Mouse (Mus musculus): ENCODE measurements around the gene Btbd11. TPM values are rescaled to one million over a fixed set of nuclear protein-coding genes. Genes with fewer than 3 reads are reported as not detected.

The Btbd11 gene
- total and polyA plus RNA-seq, 3 experiments: 10.1 to 18.5 (median 15.4) TPM

DNA sequence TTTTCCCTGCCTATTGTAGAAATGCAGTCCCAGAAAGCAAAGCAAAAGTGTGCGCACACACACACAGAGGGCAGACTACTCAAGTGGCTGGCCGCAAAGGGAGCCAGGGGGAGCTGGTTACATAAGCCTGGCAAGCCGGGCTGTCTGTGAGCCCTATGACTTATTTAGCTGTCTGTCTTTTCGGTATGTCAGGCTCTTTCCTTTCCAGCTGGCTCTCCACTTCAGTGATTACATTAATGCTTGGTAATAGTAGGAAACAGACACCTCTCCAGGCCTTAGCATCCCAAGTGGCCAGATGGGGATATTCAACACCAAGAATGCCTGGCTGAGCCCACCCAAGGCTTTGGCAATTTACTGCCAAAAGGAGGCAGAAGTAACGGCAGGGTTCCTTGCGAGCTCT, 77.5 kb downstream of the Btbd11 start:
- Histone ChIP-seq H3K27me3 (replicated peaks) (no peaks in the 10 kb centered on the region), H3K36me3 (replicated peaks in 1 of 2; ENCODE audit: control insufficient read depth in 1 of 2, insufficient read depth in 1 of 2, low read length in 1 of 2) (peaks cover 0 to 27% of the 10 kb centered on the region in 2 experiments), H3K4me1 (ENCODE audit: control insufficient read depth in 1 of 2, insufficient read depth in 2 of 2) (peaks cover 5 to 51% of the 10 kb centered on the region in 2 experiments), H3K4me3 (replicated peaks in 1 of 3; ENCODE audit: low read depth in 2 of 3, low read length in 2 of 3, poor library complexity in 1 of 3) (no peak overlapping the region), H3K9me3 (replicated peaks; ENCODE audit: low read length) (no peaks in the 10 kb centered on the region), H3K79me2 (replicated peaks; ENCODE audit: control insufficient read depth, extremely low read depth, insufficient read depth, poor library complexity, severe bottlenecking) (no peaks in the 10 kb centered on the region), H3K4me2 (ENCODE audit: insufficient read depth, low read depth, poor library complexity, severe bottlenecking) (no peak overlapping the region), H3K27ac (ENCODE audit: insufficient read depth, low read depth) (no peak overlapping the region), H3K9ac (ENCODE audit: insufficient read depth, low read depth) (no peak overlapping the region)
- DNase-seq (ENCODE audit: extremely low read depth): no peak
- dilution Hi-C loops (cut with MboI; ENCODE audit: extremely low pct_ligation_motif_present, extremely low pct_unique_long_range_greater_than_20kb, low sequenced_read_pairs): no loop called here
- TF ChIP-seq MYC (IDR thresholded peaks at IDR 0.05; ENCODE audit: low read depth, low read length) (no peak), CHD2 (IDR thresholded peaks at IDR 0.05; ENCODE audit: low read length) (no peak), PAX5 (IDR thresholded peaks at IDR 0.05; ENCODE audit: low read length) (no peak), MEF2A (IDR thresholded peaks at IDR 0.05; ENCODE audit: borderline replicate concordance, low read depth, low read length) (no peak), EP300 (IDR thresholded peaks at IDR 0.05; ENCODE audit: low read length) (no peak), ETS1 (conservative IDR thresholded peaks at IDR 0.05; ENCODE audit: low read depth, low read length) (no peak), USF1 (IDR thresholded peaks at IDR 0.05; ENCODE audit: low read depth, low read length) (no peak), HCFC1 (IDR thresholded peaks at IDR 0.05; ENCODE audit: low read depth, low read length) (no peak), MXI1 (IDR thresholded peaks at IDR 0.05; ENCODE audit: low read depth, low read length) (no peak), SMC3 (IDR thresholded peaks at IDR 0.05; ENCODE audit: low read depth, low read length) (no peak), USF2 (conservative IDR thresholded peaks at IDR 0.05; ENCODE audit: low read depth, low read length) (no peak)
- in situ Hi-C loops (cut with MboI; ENCODE audit: low pct_ligation_motif_present, low pct_unique_long_range_greater_than_20kb, low sequenced_read_pairs): no loop called here

- Histone ChIP-seq H3K4me2 (ENCODE audit: insufficient read depth, low read depth, poor library complexity, severe bottlenecking) (no peak overlapping the region), H3K27me3 (replicated peaks) (no peaks in the 10 kb centered on the region), H3K79me2 (replicated peaks; ENCODE audit: control insufficient read depth, extremely low read depth, insufficient read depth, poor library complexity, severe bottlenecking) (no peaks in the 10 kb centered on the region), H3K27ac (ENCODE audit: insufficient read depth, low read depth) (no peak overlapping the region), H3K4me3 (replicated peaks in 1 of 3; ENCODE audit: low read depth in 2 of 3, low read length in 2 of 3, poor library complexity in 1 of 3) (no peak overlapping the region), H3K9ac (ENCODE audit: insufficient read depth, low read depth) (no peak overlapping the region), H3K36me3 (replicated peaks in 1 of 2; ENCODE audit: control insufficient read depth in 1 of 2, insufficient read depth in 1 of 2, low read length in 1 of 2) (peaks cover 0 to 23% of the 10 kb centered on the region in 2 experiments), H3K4me1 (ENCODE audit: control insufficient read depth in 1 of 2, insufficient read depth in 2 of 2) (peaks cover 5 to 63% of the 10 kb centered on the region in 2 experiments), H3K9me3 (replicated peaks; ENCODE audit: low read length) (no peaks in the 10 kb centered on the region)
- TF ChIP-seq NELFE (IDR thresholded peaks at IDR 0.05; ENCODE audit: low read depth, low read length) (no peak), SMC3 (IDR thresholded peaks at IDR 0.05; ENCODE audit: low read depth, low read length) (no peak), KAT2A (IDR thresholded peaks at IDR 0.05; ENCODE audit: insufficient replicate concordance, low read length) (no peak), RCOR1 (conservative IDR thresholded peaks at IDR 0.05; ENCODE audit: low read depth, low read length) (no peak), IRF4 (IDR thresholded peaks at IDR 0.05; ENCODE audit: low read depth, low read length) (no peak)
- in situ Hi-C loops (cut with MboI; ENCODE audit: low pct_ligation_motif_present, low pct_unique_long_range_greater_than_20kb, low sequenced_read_pairs) (no loop called here), dilution Hi-C loops (cut with MboI; ENCODE audit: extremely low pct_ligation_motif_present, extremely low pct_unique_long_range_greater_than_20kb, low sequenced_read_pairs) (no loop called here)
- no peak for DNase-seq (ENCODE audit: extremely low read depth)
Observed at GRCm38 (mm10) chr10:85465516-85466408, 79.1 kb downstream of the Btbd11 start.

All from CH12.LX (cell line).